Mouse (Mus musculus): Measurements from ENCODE around the gene Btbd35f10. TPM values are rescaled to one million over a fixed set of nuclear protein-coding genes. Genes with fewer than 3 reads are reported as not detected.
"Not testable (repeated sequence)": the region's sequence is repeated elsewhere in the genome, so short reads cannot be mapped to it uniquely, and the experiment has no call there.

The Btbd35f10 gene
- total RNA-seq (2014; rRNA removed) (not detected in 2 replicates), polyA plus RNA-seq (2015; fragmentation: Nextera tagmentation; extraction: Ambion mirVana) (not detected in 2 replicates)

DNA sequence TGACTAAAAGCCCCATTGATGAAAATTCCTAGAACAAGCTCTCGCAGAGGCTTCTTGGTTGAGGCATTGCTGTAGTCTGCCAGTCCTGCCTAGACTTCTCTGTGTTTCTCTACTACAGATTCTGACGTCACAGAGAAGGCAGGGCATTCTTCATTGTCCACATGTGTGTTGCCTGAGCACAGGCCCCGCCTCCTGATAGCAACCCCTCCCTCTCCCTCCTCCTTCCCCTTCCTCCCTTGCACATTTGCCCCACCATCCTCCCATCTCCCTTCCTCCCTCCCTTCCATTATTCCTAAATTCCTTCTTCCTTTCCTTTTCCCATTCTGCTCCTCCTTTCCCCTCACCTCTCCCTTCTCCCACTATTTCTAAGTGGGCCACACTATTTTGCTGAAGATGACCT is at the start of gene Btbd35f10:
Btbd35f10 (minus strand) TSS at position 101 of the 400 bp plus-strand sequence.
- not testable (repeated sequence) for H3K4me1 ChIP-seq (ENCODE audit: insufficient read depth); H3K9me3 ChIP-seq (ENCODE audit: low read length); H3K27ac ChIP-seq (ENCODE audit: low read depth, low read length); H3K9ac ChIP-seq; H3K4me2 ChIP-seq (ENCODE audit: low read depth); H3K36me3 ChIP-seq (ENCODE audit: insufficient read depth); ATAC-seq; DNase-seq; H3K4me3 ChIP-seq (ENCODE audit: low read depth, low read length); H3K27me3 ChIP-seq (ENCODE audit: insufficient read depth, low read length)
- no CpG with 5 or more reads among the region's 3 CpGs for WGBS

Other genes starting within 250 kb of the Btbd35f10 start
- not detected in 2 replicates for gene Btbd35f18, start 52.7 kb downstream of the Btbd35f10 start, total RNA-seq (2014; rRNA removed)
- gene Btbd35f18, start 52.7 kb downstream of the Btbd35f10 start, polyA plus RNA-seq (2015; fragmentation: Nextera tagmentation; extraction: Ambion mirVana): not detected in 2 replicates
- gene Btbd35f16, start 204.1 kb upstream of the Btbd35f10 start, total RNA-seq (2014; rRNA removed): not detected in 2 replicates
- not detected in 2 replicates for gene Btbd35f16, start 204.1 kb upstream of the Btbd35f10 start, polyA plus RNA-seq (2015; fragmentation: Nextera tagmentation; extraction: Ambion mirVana)

Data from forebrain, postnatal 0 days (tissue).